Mouse (Mus musculus) midbrain, embryonic 11.5 days (tissue): Measurements from ENCODE around the gene 2210011C24Rik. TPM values are rescaled to one million over a fixed set of nuclear protein-coding genes. Genes with fewer than 3 reads are reported as not detected.

ENCODE experiments used
- ATAC-seq: fragments of 200-750 bp; cut with Nextera tagmentation; 2 replicates; pipeline ENCODE4 v1.8.0; 2017; ENCODE audit warnings: moderate TSS enrichment, moderate library complexity; ENCODE audit not compliant: low FRiP score
- DNase-seq: peaks from one replicate; pipeline ENCODE4 v3.0.0; 2015; ENCODE audit warnings: low spot score; ENCODE audit errors: missing footprints
- H3K27ac ChIP-seq: fragments of 300-500 bp; sonication (generic); 2 replicates; pipeline ENCODE4 v1.5.1; 2014; ENCODE audit warnings: low read depth, low read length
- H3K27me3 ChIP-seq: fragments of 300-500 bp; sonication (generic); 2 replicates; pipeline ENCODE4 v1.6.1; 2014; ENCODE audit warnings: mild to moderate bottlenecking, low read length, moderate library complexity, mixed read lengths; ENCODE audit not compliant: control insufficient read depth, insufficient read depth
- H3K36me3 ChIP-seq: fragments of 300-500 bp; sonication (generic); 2 replicates; pipeline ENCODE4 v1.6.1; 2014; ENCODE audit warnings: mild to moderate bottlenecking, low read length, moderate library complexity, mixed read lengths; ENCODE audit not compliant: control insufficient read depth, insufficient read depth
- H3K4me1 ChIP-seq: fragments of 300-500 bp; sonication (generic); 2 replicates; pipeline ENCODE4 v1.6.1; 2014; ENCODE audit warnings: low read length; ENCODE audit not compliant: control insufficient read depth, insufficient read depth
- H3K4me2 ChIP-seq: fragments of 300-500 bp; sonication (generic); 2 replicates; pipeline ENCODE4 v1.6.1; 2014; ENCODE audit warnings: mild to moderate bottlenecking, moderate library complexity
- H3K4me3 ChIP-seq: fragments of 300-500 bp; sonication (generic); 2 replicates; pipeline ENCODE4 v1.5.1; 2014; ENCODE audit warnings: low read depth, low read length
- H3K9ac ChIP-seq: fragments of 300-500 bp; sonication (generic); 2 replicates; pipeline ENCODE4 v1.6.1; 2014; ENCODE audit warnings: low read length
- H3K9me3 ChIP-seq: fragments of 300-500 bp; sonication (generic); 2 replicates; pipeline ENCODE4 v1.6.1; 2016; ENCODE audit warnings: low read length; ENCODE audit not compliant: control insufficient read depth
- WGBS: fragments of 180-500 bp; shearing (Covaris S2); extraction: QIAGEN DNeasy Blood & Tissue Kit; methylation state at CpG from one replicate; pipeline ENCODE4 v1.1.7; 2014; 5-methylcytosine and 5-hydroxymethylcytosine counted together
- polyA plus RNA-seq: library from polyadenylated mRNA; unstranded; fragments of >200 nt; fragmentation: Nextera tagmentation; extraction: Ambion mirVana; gene quantifications from 2 replicates; pipeline ENCODE4 v1.2.1, GENCODE M21; 2014

Gene 2210011C24Rik
- polyA plus RNA-seq, 1 experiment from 2014 or later = not detected

- no peak overlapping the region for H3K4me3 ChIP-seq
These were observed 35.1 kb downstream of the 2210011C24Rik start for GRCm38 (mm10) chr8:83976779-83977350.

GRCm38 (mm10) chr8:83976101-83976630 lies 35.8 kb downstream of the 2210011C24Rik start:
- H3K36me3 ChIP-seq = peaks cover 4% of the 10 kb centered on the region
- 87% methylated on average over 4 of the region's 4 CpGs for WGBS
- no peak overlapping the region for H3K27ac ChIP-seq
- no peaks in the 10 kb centered on the region for H3K27me3 ChIP-seq
- no peak overlapping the region for H3K4me3 ChIP-seq
- H3K9me3 ChIP-seq = no peaks in the 10 kb centered on the region
- H3K9ac ChIP-seq = no peak overlapping the region
- peaks cover 20% of the 10 kb centered on the region for H3K4me1 ChIP-seq
- ATAC-seq (no peak), DNase-seq (no peak)
- no peak overlapping the region for H3K4me2 ChIP-seq

More at GRCm38 (mm10) chr8:83976779-83977350, 35.1 kb downstream of the 2210011C24Rik start:
- 89% methylated on average over 5 of the region's 5 CpGs for WGBS
- Histone ChIP-seq H3K27me3 (no peaks in the 10 kb centered on the region), H3K36me3 (peaks cover 6% of the 10 kb centered on the region), H3K4me1 (peaks cover 16% of the 10 kb centered on the region), H3K9ac (no peak overlapping the region), H3K4me2 (no peak overlapping the region), H3K9me3 (no peaks in the 10 kb centered on the region), H3K27ac (no peak overlapping the region)
- ATAC-seq (no peak), DNase-seq (no peak)

GRCm38 (mm10) chr8:83974521-83974920 lies 37.5 kb downstream of the 2210011C24Rik start:
- Histone ChIP-seq H3K36me3 (no peaks in the 10 kb centered on the region), H3K9ac (no peak overlapping the region; the same call in 1 of the 2 replicates), H3K4me3 (no peak overlapping the region), H3K4me1 (peaks cover 20% of the 10 kb centered on the region), H3K9me3 (no peaks in the 10 kb centered on the region), H3K4me2 (peak overlapping the region; percentile 99; the same call in 1 of the 2 replicates), H3K27me3 (no peaks in the 10 kb centered on the region), H3K27ac (no peak overlapping the region)
- ATAC-seq (no peak), DNase-seq (no peak)
- WGBS = 82% methylated on average over 4 of the region's 4 CpGs

GRCm38 (mm10) chr8:83973161-83974031 lies 38.6 kb downstream of the 2210011C24Rik start:
- no peaks in the 10 kb centered on the region for H3K27me3 ChIP-seq
- 4% methylated on average over 32 of the region's 37 CpGs for WGBS
- DNase-seq = peak; percentile 90
- peak overlapping the region; percentile 92 for H3K4me3 ChIP-seq
- peak overlapping the region; percentile 99 for H3K4me2 ChIP-seq
- ATAC-seq = no peak; the same call in 1 of the 2 replicates
- H3K36me3 ChIP-seq = peaks cover 2% of the 10 kb centered on the region; the same call in 1 of the 2 replicates
- peak overlapping the region; percentile 25; the same call in 1 of the 2 replicates for H3K27ac ChIP-seq
- peak overlapping the region; percentile 92 for H3K9ac ChIP-seq
- H3K9me3 ChIP-seq = no peaks in the 10 kb centered on the region
- H3K4me1 ChIP-seq = peaks cover 20% of the 10 kb centered on the region

GRCm38 (mm10) chr8:83972150-83973120 lies 39.5 kb downstream of the 2210011C24Rik start, which contains the start of gene Prkaca:
Gene Prkaca (plus strand): TSS chr8:83972993.
- H3K9ac ChIP-seq = peak within 1 kb of the TSS; percentile 92
- ATAC-seq (peak; percentile 100), DNase-seq (peak; percentile 99)
- peaks cover 20% of the 10 kb centered on the region for H3K4me1 ChIP-seq
- no peaks in the 10 kb centered on the region for H3K9me3 ChIP-seq
- H3K36me3 ChIP-seq = peaks cover 6% of the 10 kb centered on the region; the same call in 1 of the 2 replicates
- peak within 1 kb of the TSS; percentile 92 for H3K4me3 ChIP-seq
- H3K4me2 ChIP-seq = peak within 1 kb of the TSS; percentile 99
- no peaks in the 10 kb centered on the region for H3K27me3 ChIP-seq
- WGBS = under 1% methylated on average over 83 of the region's 94 CpGs
- peak within 1 kb of the TSS; percentile 68 for H3K27ac ChIP-seq

- ATAC-seq (no peak), DNase-seq (no peak)
- Histone ChIP-seq H3K4me2 (peak overlapping the region; percentile 85), H3K36me3 (peaks cover 6% of the 10 kb centered on the region; the same call in 1 of the 2 replicates), H3K9me3 (no peaks in the 10 kb centered on the region), H3K4me1 (peaks cover 20% of the 10 kb centered on the region), H3K4me3 (peak overlapping the region; percentile 92; the same call in 1 of the 2 replicates), H3K27ac (no peak overlapping the region; the same call in 1 of the 2 replicates), H3K27me3 (no peaks in the 10 kb centered on the region), H3K9ac (peak overlapping the region; percentile 72; the same call in 1 of the 2 replicates)
- WGBS = 73% methylated on average over 6 of the region's 6 CpGs
These were observed 40.3 kb downstream of the 2210011C24Rik start for GRCm38 (mm10) chr8:83971661-83972060.

GRCm38 (mm10) chr8:83971121-83971520 lies 40.9 kb downstream of the 2210011C24Rik start:
- no peak overlapping the region for H3K9ac ChIP-seq
- H3K36me3 ChIP-seq = peaks cover 6% of the 10 kb centered on the region; the same call in 1 of the 2 replicates
- no peak for ATAC-seq
- no peaks in the 10 kb centered on the region for H3K9me3 ChIP-seq
- H3K4me1 ChIP-seq = peaks cover 20% of the 10 kb centered on the region
- DNase-seq = no peak
- H3K4me2 ChIP-seq = no peak overlapping the region
- 91% methylated on average over 4 of the region's 4 CpGs for WGBS
- H3K27ac ChIP-seq = no peak overlapping the region
- H3K4me3 ChIP-seq = no peak overlapping the region
- H3K27me3 ChIP-seq = no peaks in the 10 kb centered on the region

GRCm38 (mm10) chr8:83967701-83968100 lies 44.3 kb downstream of the 2210011C24Rik start:
- DNase-seq = no peak
- peaks cover 6% of the 10 kb centered on the region for H3K36me3 ChIP-seq

More at GRCm38 (mm10) chr8:83967701-83968100, 44.3 kb downstream of the 2210011C24Rik start:
- Histone ChIP-seq H3K4me2 (no peak overlapping the region), H3K4me3 (no peak overlapping the region), H3K27me3 (no peaks in the 10 kb centered on the region), H3K9ac (no peak overlapping the region), H3K4me1 (peaks cover 7% of the 10 kb centered on the region), H3K9me3 (no peaks in the 10 kb centered on the region), H3K27ac (no peak overlapping the region)
- 95% methylated on average over 7 of the region's 7 CpGs for WGBS
- no peak for ATAC-seq
